Mouse (Mus musculus) layer of hippocampus, postnatal 25 days (tissue): ENCODE measurements at regions not wholly inside any gene's neighbourhood (a gene's known extent, or its start where the extent isn't known, plus 50 kb on each side); places are given as distances from the start of the nearest gene placed in this dataset.

Experiments
- DNase-seq, 2 experiments: peaks; one replicate each; pipeline ENCODE4 v3.0.0; 2022; ENCODE audit warnings: mixed read lengths in 2 of 2, low spot score in 1 of 2; ENCODE audit errors: extremely low spot score in 1 of 2

DNA sequence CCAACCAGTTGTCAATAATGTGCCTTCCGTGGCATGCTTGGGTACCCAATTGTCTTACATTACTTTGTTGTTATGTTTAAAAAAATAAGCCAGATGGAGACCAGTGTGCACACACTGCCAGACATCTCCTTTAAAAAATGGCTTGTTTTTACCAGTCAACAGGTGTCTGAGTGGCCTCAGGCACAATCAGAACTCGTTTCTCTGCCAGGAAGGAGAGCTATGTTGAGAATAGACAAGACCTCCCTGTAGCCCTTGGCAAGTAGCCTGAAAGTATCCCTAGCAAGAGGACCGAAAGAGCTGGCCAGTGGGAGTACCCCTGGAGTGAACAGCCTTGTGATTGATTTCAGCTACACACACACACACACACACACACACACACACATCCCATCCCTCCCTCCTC, 74.8 kb upstream of the Ptprt start:
- no peak for DNase-seq

DNA sequence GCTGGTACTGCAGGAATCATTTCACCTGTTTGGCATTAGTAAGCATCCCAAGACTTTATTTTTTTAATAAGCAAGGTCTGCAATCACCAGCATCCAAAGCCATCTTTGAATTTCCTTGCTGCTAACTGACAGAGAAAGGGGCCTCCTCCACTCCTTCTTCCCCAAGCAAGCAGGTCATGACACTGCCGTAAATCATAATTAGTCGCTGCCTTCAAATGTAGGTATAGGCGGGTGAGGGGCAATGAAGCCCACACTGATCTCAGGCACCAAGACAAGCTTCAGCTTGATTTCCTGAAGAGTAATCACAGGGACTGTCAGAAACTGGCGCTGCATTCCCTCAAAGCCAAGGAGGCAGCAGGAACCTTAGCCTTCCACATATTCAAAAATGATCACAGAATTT, 73.3 kb upstream of the Ptprt start:
- DNase-seq = no peak

DNA sequence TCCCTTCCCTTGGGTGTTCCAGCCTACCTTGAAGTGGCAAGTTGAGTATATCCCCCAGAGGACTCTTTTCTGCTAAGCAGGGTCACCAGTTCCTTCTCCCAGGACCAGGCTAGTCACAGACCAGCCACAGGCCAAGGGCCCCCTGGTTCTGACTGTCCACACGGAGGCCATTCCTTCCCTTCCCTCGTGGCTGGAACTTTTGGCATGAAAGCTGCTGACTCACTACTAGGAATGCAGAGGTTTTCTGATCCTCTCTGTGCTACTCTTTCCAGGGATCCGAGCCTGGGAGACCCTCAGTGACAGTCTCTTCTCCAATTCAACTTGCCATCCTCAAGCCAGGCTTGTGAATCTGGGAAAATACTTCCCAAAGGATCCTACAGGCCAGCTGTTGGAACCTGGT, 59.1 kb upstream of the Ptprt start:
- no peak for DNase-seq

DNA sequence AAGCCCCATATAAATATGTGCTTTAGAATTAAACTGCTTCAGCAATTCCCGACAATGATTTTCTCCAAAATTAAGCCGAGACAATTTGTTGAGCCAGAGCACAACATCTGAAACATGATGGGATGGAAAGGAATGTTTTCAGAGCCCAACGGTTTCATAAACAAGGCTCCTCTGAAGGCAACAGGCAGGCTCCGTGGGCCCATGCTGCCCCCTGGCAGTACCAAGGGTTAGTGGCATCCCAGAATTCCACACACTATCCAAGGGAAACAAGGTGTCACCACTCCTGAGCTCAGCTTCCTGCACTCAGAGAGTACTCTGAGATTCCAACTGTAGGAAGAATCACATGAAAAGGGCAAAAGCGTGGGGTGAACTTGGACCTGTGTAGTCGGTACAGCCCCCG, 57.5 kb upstream of the Ptprt start:
- no peak for DNase-seq

DNA sequence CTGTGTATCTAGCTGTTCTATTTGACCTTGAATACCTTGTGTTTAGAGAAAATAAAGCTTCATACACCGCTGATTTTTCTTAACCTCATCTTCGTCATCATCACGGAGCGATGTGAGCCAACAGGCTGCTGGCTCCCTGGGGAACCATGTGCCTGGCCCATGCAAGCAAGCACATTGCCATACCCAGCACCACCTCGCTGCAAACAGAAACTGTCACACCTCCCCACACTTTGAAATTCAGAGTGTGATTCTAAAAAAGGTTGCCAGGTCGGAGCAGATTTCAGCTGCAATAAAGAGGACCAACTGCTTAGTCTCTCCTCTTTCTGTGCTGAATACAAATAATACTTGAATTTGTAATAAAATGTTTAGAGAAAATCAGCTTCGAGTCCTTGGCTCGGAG, 54.0 kb upstream of the Ptprt start:
- no peak for DNase-seq

DNA sequence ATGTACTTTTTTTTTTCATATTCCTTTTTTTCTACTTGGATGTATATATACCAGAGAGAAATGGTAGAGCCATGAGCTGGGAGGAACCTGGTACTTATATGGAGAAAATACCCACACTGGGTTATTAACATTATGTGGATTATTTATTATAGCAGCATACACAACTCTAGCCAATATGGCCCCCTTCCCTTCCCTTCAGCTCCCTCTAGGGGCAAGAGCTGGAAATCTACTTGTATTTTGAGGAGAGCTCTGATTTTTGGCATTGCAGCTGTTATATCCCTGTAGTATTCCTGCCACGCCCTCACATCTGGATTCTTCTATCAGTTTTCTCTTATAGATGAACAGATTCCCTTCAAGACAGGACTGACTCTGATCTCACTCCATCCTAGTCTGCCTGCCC, 52.0 kb upstream of the Ptprt start:
- no peak for DNase-seq

DNA sequence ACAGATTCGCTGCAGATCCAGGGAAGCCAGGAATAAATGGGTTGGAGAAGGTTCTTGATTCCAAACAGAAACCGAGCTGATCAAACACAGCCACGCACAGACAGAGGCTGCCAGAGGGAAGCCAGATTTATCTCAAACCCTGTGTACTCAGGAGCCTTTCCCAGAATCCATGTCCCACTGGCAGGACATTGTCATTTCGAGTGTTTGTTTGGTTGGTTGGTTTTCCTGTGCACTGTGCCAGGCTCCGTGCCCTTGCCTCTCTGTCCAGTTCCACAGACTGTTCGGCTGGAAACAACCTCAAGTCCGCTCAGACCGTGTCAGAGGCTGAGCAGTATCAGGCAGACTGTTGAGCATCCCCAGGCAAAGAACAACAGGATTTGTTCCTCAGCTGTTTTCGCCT, 51.4 kb upstream of the Ptprt start:
- DNase-seq = no peak
